Mouse (Mus musculus) testis, postnatal 14 days (tissue): Measurements from ENCODE around the gene Stx5a.

ENCODE experiments used
- DNase-seq: peaks from one replicate; pipeline ENCODE4 v3.0.0; 2021; ENCODE audit warnings: low spot score

Stx5a gene

DNA sequence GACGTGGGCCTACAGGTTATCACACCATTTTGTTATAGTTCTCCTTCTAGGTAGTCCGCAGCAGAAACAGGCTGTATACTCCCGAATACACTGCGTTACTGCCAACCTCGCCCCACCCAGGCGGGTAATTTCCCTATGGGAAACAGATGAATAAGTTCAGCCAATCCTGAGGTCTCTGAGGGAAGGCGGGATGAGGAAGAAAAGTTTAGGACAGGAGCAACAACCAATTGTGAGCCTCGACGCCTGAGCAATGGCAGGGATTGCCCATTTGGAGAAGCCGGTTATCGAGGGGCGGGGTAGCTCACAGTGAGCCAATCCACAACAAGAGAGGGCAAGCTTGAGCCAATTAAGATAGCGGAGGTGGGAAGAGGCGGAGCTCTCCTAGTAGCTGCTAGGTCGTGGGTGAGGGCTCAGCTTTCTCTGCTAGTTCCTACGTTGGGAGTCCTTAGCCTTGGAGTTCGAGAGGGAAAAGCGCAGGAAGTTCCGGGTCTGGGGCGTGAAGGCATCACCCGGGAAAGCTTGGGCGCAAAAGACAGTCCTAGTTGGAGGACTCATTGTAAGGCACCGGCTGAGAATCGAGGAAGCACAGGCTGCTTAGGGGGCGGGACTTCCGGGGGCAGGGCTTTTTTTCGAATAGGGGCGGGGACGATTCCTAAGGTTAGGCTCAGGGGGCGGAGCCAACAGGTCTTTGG lies 61.1 kb downstream of the Stx5a start, which contains the start of gene Zbtb3:
Gene Zbtb3 (plus strand): TSS at position 426 of the 692 bp plus-strand sequence.
- DNase-seq, result peak; percentile 96

DNA sequence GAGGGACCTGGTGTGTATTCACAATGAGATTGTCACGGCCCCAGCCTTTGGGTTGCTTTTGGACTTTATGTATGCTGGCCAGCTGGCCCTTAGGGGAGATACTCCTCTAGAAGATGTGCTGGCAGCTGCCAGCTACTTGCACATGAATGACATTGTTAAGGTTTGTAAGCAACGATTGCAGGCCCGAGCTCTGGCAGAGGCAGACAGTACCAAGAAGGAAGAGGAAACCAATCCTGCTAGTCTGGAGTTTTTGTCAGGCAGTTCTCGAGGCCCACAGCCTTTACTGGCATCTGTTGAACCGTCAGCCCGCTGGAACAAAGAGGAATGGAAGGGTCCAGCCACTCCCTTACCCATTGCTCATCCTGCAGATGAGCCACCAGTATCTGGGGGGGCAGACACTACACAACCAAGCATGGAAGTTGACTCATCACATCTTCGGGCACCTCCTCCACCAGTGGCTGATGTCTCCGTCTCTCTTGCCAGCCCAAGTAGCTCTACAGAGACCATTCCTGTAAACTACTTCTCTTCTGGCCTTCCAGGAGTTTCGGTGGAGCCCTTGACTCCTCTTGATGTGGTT lies 62.1 kb downstream of the Stx5a start:
- DNase-seq, result no peak

DNA sequence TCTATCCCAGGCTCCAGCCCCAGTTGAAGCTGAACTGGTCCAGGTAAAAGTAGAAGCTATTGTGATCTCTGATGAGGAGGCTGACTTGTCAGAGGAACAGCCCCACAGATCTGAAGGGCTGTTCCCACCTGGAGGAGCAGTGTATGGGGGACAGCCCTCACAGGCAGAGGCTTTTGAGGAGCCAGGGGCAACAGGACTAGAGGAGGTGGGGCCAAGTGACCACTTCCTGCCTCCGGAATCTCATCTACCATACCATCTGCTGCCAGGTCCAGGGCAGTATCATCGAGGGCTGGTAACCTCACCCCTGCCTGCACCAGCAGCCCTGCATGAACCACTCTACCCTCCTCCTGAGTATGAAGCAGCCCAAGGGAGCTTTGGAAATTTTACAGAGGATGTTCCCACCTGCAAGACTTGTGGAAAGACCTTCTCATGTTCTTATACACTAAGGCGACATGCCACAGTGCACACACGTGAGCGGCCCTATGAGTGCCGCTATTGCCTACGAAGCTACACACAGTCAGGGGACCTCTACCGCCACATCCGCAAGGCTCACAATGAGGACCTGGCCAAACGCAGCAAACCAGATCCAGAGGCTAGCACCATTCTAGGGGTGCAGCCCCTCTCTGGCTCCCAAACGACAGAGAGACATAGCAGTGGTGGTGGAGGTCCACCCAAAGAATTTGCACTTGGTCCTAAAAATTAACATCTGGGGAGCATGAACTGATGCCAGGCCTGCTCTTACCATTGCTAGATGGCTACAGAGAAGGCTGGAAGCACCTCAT lies 62.9 kb downstream of the Stx5a start:
- no peak for DNase-seq
